ENCODE assay signal across 8 mouse cellular contexts in the genomic region with DNA sequence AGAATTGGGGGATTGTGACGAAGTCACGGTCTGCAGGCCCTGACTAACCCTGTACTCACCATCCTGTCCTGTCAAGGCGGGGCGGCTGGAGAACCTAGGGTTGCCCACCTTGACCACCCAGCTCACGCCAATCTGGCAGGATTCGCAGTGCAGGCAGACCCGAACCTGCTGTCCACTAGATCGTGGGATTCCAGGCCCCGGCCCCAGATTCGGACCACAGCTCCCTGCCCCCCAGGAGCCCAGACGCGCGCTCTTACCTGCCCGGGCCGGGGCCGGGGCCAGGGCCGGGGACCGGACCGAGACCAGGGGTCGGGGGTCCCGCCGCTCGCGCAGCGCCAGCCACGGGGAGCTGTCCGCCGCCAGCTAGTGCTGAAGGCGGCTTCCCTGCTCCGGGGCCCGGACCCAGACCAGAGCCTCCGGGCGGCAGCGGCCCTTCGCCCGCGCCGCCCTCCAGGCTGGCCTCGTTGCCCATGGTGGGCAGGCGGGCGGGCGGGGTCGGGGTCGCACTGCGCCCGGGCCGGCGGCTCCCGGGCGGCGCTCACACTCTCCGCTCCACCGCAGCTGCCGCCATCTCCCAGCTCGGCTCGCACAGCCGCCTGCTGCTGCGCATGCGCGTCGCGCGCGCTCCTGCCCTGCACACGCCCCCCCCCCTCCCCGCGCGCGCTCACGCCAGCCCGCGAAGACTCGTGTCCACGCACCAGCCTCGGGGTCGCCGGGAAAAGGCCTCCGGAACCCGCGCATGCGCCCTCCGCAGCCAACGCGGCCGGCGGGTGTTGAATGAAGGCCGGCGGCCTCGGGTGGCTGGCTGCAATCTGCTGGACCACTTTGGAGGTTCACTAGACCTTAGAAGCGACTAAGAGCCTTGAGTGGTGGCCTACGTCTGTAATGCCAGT. TPM values are rescaled to one million over a fixed set of nuclear protein-coding genes. Genes with fewer than 3 reads are reported as not detected.
DNase-seq lines count a peak whose midpoint lies in the region; ATAC-seq and TF ChIP-seq lines count a peak whose summit lies in the region.

A gene (minus strand): TSS at position 598 of the 893 bp plus-strand sequence.

- WGBS in hindbrain, postnatal 0 days: 1% methylated on average over 80 of the region's 91 CpGs

- peaks cover 3% of the 10 kb centered on the region; the same call in 1 of the 2 replicates for H3K36me3 ChIP-seq in hindbrain, postnatal 0 days (ENCODE audit: insufficient read depth, low read length)

- H3K27me3 ChIP-seq in hindbrain, postnatal 0 days (ENCODE audit: insufficient read depth, low read length): no peaks in the 10 kb centered on the region

- DNase-seq in adrenal gland, postnatal 10 days: peak; percentile 83
- peak; percentile 94 for DNase-seq in cerebellum, adult 9-11 months
- peak; percentile 59 to 85 for DNase-seq in frontal cortex, adult 2 months (ENCODE audit: extremely low spot score in 1 of 2, low spot score in 1 of 2)
- DNase-seq in hindbrain, postnatal 0 days (ENCODE audit: low spot score): peak; percentile 94
- DNase-seq in left cerebral cortex, postnatal 14 days (ENCODE audit: low spot score in 2 of 2): peak; percentile 85 to 86
- peak; percentile 89 to 92 for DNase-seq in right cerebral cortex, postnatal 10 days (ENCODE audit: low spot score in 2 of 2)

- ATAC-seq in hindbrain, postnatal 0 days: peak; percentile 87
- peak; percentile 30; the same call in 1 of the 2 replicates for ATAC-seq in megakaryocyte-erythroid progenitor cell, adult 5-6 weeks (replicated peaks; ENCODE audit: low FRiP score, low TSS enrichment, poor library complexity, severe bottlenecking)
- no peak for ATAC-seq in erythroid progenitor cell, adult 5-6 weeks (replicated peaks; ENCODE audit: low FRiP score, poor library complexity, severe bottlenecking)

- no peak for TF ChIP-seq CTCF in hindbrain, postnatal 0 days (IDR thresholded peaks at IDR 0.05; ENCODE audit: low read depth)

- H3K4me2 ChIP-seq in hindbrain, postnatal 0 days (ENCODE audit: low read depth, low read length): peak within 1 kb of the TSS; percentile 74

- no peaks in the 10 kb centered on the region for H3K9me3 ChIP-seq in hindbrain, postnatal 0 days (ENCODE audit: low read length)

- intact Hi-C loops in left cerebral cortex, postnatal 14 days (cut with DNase I): loop anchor here (5.0 kb wide), 2 partner anchors 38 to 53 kb away; no protein-coding TSS in a partner anchor

- peaks cover 17% of the 10 kb centered on the region for H3K4me1 ChIP-seq in hindbrain, postnatal 0 days (ENCODE audit: insufficient read depth, low read length)

- peak within 1 kb of the TSS; percentile 89 for H3K27ac ChIP-seq in hindbrain, postnatal 0 days

- H3K9ac ChIP-seq in hindbrain, postnatal 0 days (replicated peaks; ENCODE audit: low read length): peak within 1 kb of the TSS; percentile 89

- H3K4me3 ChIP-seq in hindbrain, postnatal 0 days (ENCODE audit: low read length): peak within 1 kb of the TSS; percentile 68

RNA-seq across cellular contexts. Expression of the gene that starts here (rescaled TPM):
- total RNA-seq in adrenal gland, postnatal 10 days (2021): 1 to 10 TPM; 1.7 to 2.7 TPM
- 95.0 and 100 TPM in 2 replicates for polyA plus RNA-seq in frontal cortex, adult 2 months (2012; rRNA removed)
- 53.9 and 60.7 TPM in 2 replicates for total RNA-seq in hindbrain, postnatal 0 days (2014; rRNA removed)
- 6.5 and 7.4 TPM in 2 replicates for polyA plus RNA-seq in hindbrain, postnatal 0 days (2015; fragmentation: Nextera tagmentation; extraction: Ambion mirVana)
- 100 to 1,000 TPM; 223 to 244 TPM for total RNA-seq in left cerebral cortex, postnatal 14 days (2021)
- total RNA-seq in megakaryocyte-erythroid progenitor cell, adult 5-6 weeks (2014; fragmentation: Nextera tagmentation): 5.5 and 7.4 TPM in 2 replicates
- total RNA-seq in megakaryocyte-erythroid progenitor cell, adult 5-6 weeks (2017): 2.3 and 2.9 TPM in 2 replicates
- total RNA-seq in erythroid progenitor cell, adult 5-6 weeks (2015; ENCODE audit: low replicate concordance): under 0.01 and 0.42 TPM in 2 replicates
- 1.5 TPM in 1 of 2 replicates, not detected in the other for total RNA-seq in erythroid progenitor cell, adult 5-6 weeks (2017; ENCODE audit: low replicate concordance)

Comparison
In these comparisons a context has a peak if more than half of its experiments do, and no peak if none do; other contexts are left out.
1. RNA of the gene that starts here (polyA plus RNA-seq): 95.0 to 100 TPM in frontal cortex, adult 2 months; 6.5 to 7.4 TPM in hindbrain, postnatal 0 days; every median in the first group is over 10 times any median in the second.
2. Peak in every context shown above with its lines, with median percentiles within 50 percentile points of each other: DNase-seq.